Mouse (Mus musculus) right cerebral cortex, postnatal 25 days (tissue): Measurements from ENCODE around the gene Clmn.

Experiments used
- DNase-seq: peaks from one replicate; pipeline ENCODE4 v3.0.0; 2022

Gene Clmn

DNA sequence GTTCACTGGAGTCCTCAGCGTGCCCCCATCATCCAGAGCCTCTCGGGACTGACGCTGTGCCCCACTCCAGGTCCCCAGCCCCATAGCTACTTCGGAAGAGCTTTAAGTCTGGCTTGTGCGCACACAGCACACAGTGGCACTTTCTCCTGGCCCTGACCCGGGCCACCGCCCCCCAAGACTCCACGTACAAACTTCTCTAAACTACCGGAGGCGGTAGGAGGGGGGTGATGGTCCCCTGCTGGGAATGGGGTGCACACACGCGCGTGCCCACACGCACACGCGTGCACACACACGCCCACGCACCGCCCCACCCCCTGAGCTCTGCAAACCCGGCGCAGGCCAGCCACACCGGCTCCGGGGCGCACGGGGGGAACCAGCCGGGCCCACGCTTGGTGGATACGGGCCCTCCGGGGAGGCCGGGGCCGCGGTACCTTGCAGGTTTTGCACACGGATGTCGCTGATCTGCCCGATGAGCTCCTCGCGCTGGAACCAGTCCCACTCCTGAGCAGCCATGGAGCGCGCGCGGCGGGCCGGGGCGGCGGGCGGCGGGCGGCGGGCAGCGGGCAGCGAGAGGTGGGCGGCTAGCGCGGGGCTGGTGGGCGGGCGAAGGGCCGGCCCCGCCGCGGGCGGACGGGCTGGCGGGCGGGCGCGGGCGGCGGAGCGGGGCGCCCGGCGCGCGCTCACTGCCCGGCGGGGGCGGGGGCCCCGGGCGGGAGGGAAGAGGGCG lies at the start of gene Clmn:
TSS of gene Clmn (minus strand) at position 638 of the 727 bp plus-strand sequence.
- peak; percentile 48 for DNase-seq

GRCm38 (mm10) chr12:104912990-104913389 lies 48.1 kb upstream of the Clmn start:
- no peak for DNase-seq

GRCm38 (mm10) chr12:104912281-104912933 lies 47.5 kb upstream of the Clmn start:
- DNase-seq = no peak

GRCm38 (mm10) chr12:104909750-104910149 lies 44.9 kb upstream of the Clmn start:
- DNase-seq = no peak

DNA sequence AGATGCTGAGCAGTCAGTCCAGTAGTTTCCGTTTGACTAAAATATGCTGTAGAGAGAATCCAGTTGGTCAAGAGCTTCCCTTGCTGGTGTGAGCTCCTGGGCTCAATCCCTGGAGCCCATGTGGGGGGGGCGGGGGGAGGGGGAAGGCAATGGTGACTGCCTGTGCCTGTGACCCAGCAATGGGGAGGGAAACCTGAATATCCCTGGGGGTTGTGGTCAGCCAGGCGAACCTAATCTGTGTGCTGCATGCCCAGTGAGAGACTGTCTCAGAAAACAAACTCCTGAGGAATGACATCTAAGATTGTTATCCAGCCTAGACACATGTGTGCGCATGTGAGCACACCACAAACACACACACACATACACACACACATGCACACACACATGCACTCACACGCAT lies 44.1 kb upstream of the Clmn start:
- DNase-seq = no peak

GRCm38 (mm10) chr12:104908024-104908781 lies 43.3 kb upstream of the Clmn start:
- no peak for DNase-seq

GRCm38 (mm10) chr12:104907133-104907532 lies 42.3 kb upstream of the Clmn start:
- no peak for DNase-seq

GRCm38 (mm10) chr12:104904138-104904537 lies 39.3 kb upstream of the Clmn start:
- DNase-seq = no peak

GRCm38 (mm10) chr12:104902392-104903053 lies 37.6 kb upstream of the Clmn start:
- no peak for DNase-seq

DNA sequence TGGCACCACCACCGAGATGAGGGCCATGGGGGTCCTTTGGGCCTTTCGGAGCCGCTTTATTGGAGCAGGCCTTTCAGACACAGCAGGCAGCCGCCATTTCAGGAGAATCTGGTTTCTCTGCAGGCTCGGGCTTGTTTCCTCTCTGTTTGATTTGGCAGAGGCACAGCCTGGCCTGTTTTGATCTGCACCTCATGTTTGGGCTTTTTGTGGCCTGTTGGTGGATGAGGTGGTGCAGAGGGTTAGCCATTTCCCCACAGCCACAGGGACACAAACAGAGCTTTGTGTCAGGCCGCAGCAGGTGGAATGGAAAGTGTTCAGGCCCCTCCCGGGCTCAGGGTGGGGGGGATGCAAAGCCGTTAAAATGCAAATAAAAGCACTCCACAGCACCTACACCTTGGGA lies 36.4 kb upstream of the Clmn start:
- DNase-seq = no peak

DNA sequence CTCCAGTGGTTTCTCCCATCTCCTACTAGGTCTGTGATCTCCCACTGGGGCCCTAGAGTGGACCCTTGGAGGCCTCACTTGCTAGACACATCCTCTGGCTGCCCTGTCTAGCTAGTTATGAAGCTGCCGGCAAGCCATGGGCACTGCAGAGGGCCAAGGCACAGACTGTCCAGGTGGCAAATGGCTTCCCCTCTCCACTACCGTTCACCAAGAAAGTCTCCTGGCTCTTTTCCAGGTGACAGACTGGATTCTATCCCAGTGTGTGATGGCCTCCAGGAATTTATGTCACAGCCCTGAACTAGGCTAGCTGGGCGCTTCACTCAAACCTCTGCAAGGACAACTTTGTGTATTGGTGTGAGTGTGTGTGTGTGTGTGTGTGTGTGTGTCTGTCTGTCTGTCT lies 35.0 kb upstream of the Clmn start:
- no peak for DNase-seq

GRCm38 (mm10) chr12:104899161-104899560 lies 34.3 kb upstream of the Clmn start:
- DNase-seq = no peak

- no peak for DNase-seq
These were observed 33.8 kb upstream of the Clmn start for GRCm38 (mm10) chr12:104898718-104899117.

- no peak for DNase-seq
These were observed 32.3 kb upstream of the Clmn start for GRCm38 (mm10) chr12:104897051-104897618.

DNA sequence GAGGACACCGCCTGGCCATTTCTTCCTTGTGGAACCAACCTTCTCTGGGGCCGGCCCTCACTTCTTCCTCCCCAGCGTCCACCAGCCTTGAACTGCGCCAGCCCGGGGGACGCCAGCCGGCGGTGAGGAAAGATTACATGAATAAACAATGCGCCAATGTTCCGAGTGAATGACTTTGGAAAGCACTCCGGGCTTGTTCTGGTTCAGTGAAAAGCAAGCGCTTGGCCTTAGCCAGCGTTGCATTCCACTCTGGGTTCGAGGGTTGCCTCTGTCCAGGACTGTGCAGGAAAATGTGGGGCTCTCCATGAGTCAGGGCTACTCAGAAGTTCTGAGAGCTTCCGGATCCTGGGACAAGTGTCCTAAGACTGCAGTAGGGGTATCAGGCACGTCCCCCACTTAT lies 31.8 kb upstream of the Clmn start:
- no peak for DNase-seq

GRCm38 (mm10) chr12:104892245-104892644 lies 27.4 kb upstream of the Clmn start:
- no peak for DNase-seq

DNA sequence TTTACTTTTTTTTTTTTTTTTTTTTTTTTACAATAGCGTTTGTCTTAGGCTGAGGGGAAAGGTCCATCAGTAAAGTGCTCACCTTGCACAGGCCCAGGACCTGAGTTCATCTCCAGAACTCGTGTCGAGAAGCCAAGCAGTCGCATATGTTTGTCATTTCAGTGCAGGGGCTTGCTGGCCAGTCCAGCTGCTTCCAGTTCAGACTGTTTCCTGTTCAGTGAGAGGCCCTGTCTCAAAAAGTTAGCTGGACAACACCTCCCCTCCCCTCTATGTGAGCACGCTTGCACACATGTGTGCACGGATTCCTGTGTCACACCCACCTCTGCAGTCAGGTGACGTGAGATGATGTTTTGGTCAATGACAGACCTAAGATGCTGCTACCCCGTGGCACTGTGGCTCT lies 25.2 kb upstream of the Clmn start:
- no peak for DNase-seq

GRCm38 (mm10) chr12:104886104-104886503 lies 21.2 kb upstream of the Clmn start:
- DNase-seq = peak; percentile 38

DNA sequence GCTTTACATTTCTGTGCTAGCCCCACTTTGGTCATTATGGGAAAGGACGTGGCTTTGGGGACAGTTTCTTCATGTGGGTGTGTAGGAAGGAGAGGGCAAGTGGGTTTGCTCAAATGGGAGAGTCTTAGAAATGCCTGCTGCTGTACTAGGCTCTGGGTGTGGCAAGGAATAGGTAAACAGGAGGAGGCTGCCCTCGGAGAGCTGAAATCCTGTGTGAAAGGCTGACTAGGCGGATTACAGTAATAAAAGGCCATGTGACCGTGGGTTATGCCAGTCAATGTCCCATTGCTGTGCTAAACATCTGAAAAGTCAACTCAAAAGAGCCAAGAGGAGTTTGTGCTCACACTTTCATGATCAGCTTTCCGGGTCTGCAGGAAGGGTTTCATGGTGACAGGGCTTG lies 17.7 kb upstream of the Clmn start:
- no peak for DNase-seq

DNA sequence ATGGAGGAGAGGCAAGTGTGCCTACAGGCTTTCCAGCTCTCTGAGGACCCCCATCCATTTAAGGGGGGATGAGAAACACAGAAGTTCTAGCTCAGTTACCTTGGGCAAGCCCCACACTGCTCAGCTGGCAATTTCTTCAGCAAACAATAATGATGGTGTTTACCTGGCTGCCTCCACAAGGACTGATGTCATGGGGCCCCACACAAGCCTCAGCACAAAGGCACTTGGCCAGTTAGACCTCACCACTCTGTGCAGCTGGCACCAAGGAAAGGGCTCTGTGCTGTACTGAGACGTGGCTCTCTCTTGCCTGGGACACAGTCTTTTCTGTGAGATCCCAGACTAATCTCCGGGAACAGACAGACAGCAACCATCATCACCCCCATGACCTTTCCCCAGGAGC lies 17.2 kb upstream of the Clmn start:
- DNase-seq = no peak

- DNase-seq = no peak
These were observed 16.7 kb upstream of the Clmn start for GRCm38 (mm10) chr12:104881518-104882060.

DNA sequence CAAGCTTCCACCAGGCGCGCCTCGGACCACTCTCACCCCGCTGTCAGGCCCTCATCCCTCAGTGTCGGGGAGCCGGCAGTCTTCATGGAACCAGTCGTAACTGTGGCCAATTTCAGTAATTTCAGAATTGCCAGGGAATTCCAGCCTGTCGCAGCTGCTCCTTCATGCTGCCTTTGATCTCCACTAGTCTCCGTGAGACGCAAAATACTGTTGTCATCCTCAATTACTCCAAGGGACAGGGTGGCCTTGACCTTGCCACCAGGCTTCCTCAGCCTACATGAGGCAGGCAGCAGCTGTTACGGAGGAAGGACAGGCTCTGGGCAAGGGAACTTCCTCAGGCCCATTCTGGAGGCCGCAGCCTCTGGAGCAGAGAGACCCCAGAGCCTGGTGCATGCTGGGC lies 15.5 kb upstream of the Clmn start:
- DNase-seq = no peak

- DNase-seq = no peak
These were observed 14.7 kb upstream of the Clmn start for GRCm38 (mm10) chr12:104879577-104879989.
